In the genomic region with DNA sequence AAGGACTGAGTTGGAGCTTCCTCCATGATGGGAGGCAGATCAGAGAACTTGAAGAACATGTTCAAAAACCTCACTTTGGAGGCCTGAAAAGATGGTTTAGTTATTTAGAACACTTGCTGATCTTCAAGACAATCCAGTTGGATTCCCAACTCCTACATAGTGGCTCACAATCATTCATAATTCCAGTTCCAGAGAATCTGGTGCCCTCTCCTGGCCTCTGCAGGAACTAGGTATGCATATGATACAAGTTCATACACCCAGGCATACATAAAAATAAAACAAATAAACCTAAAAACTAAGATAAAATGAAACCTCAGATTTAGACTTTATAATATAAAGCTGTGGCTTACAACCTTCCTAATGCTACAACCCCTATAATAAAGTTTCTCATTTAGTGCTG, we compare ENCODE assay signal across 8 mouse cellular contexts. TPM values are rescaled to one million over a fixed set of nuclear protein-coding genes. Genes with fewer than 3 reads are reported as not detected.
DNase-seq lines count a peak whose midpoint lies in the region; ATAC-seq and TF ChIP-seq lines count a peak whose summit lies in the region.

No protein-coding gene starts in this region.

- no peak for ATAC-seq in intestine, postnatal 0 days
- ATAC-seq in intestine, embryonic 15.5 days, result no peak
- ATAC-seq in stomach, postnatal 0 days (ENCODE audit: low FRiP score, low TSS enrichment), result no peak

- TF ChIP-seq EP300 in stomach, postnatal 0 days (optimal IDR thresholded peaks at IDR 0.05), result no peak

- H3K9ac ChIP-seq in intestine, postnatal 0 days (ENCODE audit: low read depth, low read length), result no peak overlapping the region
- H3K9ac ChIP-seq in intestine, embryonic 15.5 days, result no peak overlapping the region
- no peak overlapping the region for H3K9ac ChIP-seq in stomach, postnatal 0 days (ENCODE audit: low read length)

- H3K4me1 ChIP-seq in intestine, postnatal 0 days (replicated peaks; ENCODE audit: control insufficient read depth, insufficient read depth, low read length), result no peaks in the 10 kb centered on the region
- no peaks in the 10 kb centered on the region for H3K4me1 ChIP-seq in intestine, embryonic 15.5 days (replicated peaks)
- H3K4me1 ChIP-seq in stomach, postnatal 0 days (replicated peaks; ENCODE audit: control insufficient read depth, insufficient read depth), result no peaks in the 10 kb centered on the region

- H3K4me2 ChIP-seq in intestine, postnatal 0 days (replicated peaks; ENCODE audit: low read depth), result no peak overlapping the region
- no peak overlapping the region for H3K4me2 ChIP-seq in intestine, embryonic 15.5 days (replicated peaks)
- H3K4me2 ChIP-seq in stomach, postnatal 0 days (replicated peaks; ENCODE audit: low read depth), result no peak overlapping the region

- no peaks in the 10 kb centered on the region for H3K36me3 ChIP-seq in intestine, postnatal 0 days (ENCODE audit: control insufficient read depth, insufficient read depth)
- H3K36me3 ChIP-seq in intestine, embryonic 15.5 days, result no peaks in the 10 kb centered on the region
- no peaks in the 10 kb centered on the region for H3K36me3 ChIP-seq in stomach, postnatal 0 days (ENCODE audit: control insufficient read depth, insufficient read depth, low read length)

- H3K27ac ChIP-seq in intestine, postnatal 0 days (ENCODE audit: low read depth, low read length), result no peak overlapping the region
- no peak overlapping the region for H3K27ac ChIP-seq in intestine, embryonic 15.5 days
- no peak overlapping the region for H3K27ac ChIP-seq in stomach, postnatal 0 days (replicated peaks)

- peaks cover 2% of the 10 kb centered on the region; the same call in 1 of the 2 replicates for H3K27me3 ChIP-seq in intestine, postnatal 0 days (replicated peaks; ENCODE audit: control insufficient read depth, insufficient read depth, low read length)
- no peaks in the 10 kb centered on the region for H3K27me3 ChIP-seq in intestine, embryonic 15.5 days (replicated peaks)
- H3K27me3 ChIP-seq in stomach, postnatal 0 days (ENCODE audit: control insufficient read depth, insufficient read depth, low read length), result no peaks in the 10 kb centered on the region

- peak; percentile 2 for DNase-seq in adrenal gland, adult 2 months
- no peak for DNase-seq in adrenal gland, postnatal 4 days (ENCODE audit: low spot score in 2 of 2)
- DNase-seq in testis, postnatal 10 days (ENCODE audit: low spot score), result peak; percentile 65
- no peak for DNase-seq in testis, postnatal 14 days (ENCODE audit: low spot score)
- peak; percentile 28 for DNase-seq in stomach, postnatal 0 days (ENCODE audit: low spot score)
- no peak for DNase-seq in spleen, postnatal 10 days (ENCODE audit: low spot score in 2 of 2)

- TF ChIP-seq CTCF in intestine, postnatal 0 days (IDR thresholded peaks at IDR 0.05; ENCODE audit: low read depth), result peak; percentile 65
- TF ChIP-seq CTCF in stomach, postnatal 0 days (IDR thresholded peaks at IDR 0.05; ENCODE audit: low read depth), result peak; percentile 69

- H3K4me3 ChIP-seq in intestine, postnatal 0 days (ENCODE audit: low read depth, low read length), result no peak overlapping the region
- H3K4me3 ChIP-seq in intestine, embryonic 15.5 days (replicated peaks), result no peak overlapping the region
- H3K4me3 ChIP-seq in stomach, postnatal 0 days (ENCODE audit: low read depth, low read length), result no peak overlapping the region

- no peaks in the 10 kb centered on the region for H3K9me3 ChIP-seq in intestine, postnatal 0 days (ENCODE audit: control insufficient read depth)
- H3K9me3 ChIP-seq in intestine, embryonic 15.5 days, result no peaks in the 10 kb centered on the region
- H3K9me3 ChIP-seq in stomach, postnatal 0 days (ENCODE audit: control insufficient read depth, low read length), result no peaks in the 10 kb centered on the region

RNA-seq across cellular contexts. Expression of gene Nkain2, which starts 4.8 kb away (rescaled TPM):
- total RNA-seq in adrenal gland, adult 2 months (2021), result under 1 TPM; 0.09 to 0.21 TPM
- 0.04 and 0.32 TPM in 2 replicates for polyA plus RNA-seq in adrenal gland, adult 2 months (2012; rRNA removed)
- 1 to 10 TPM in 1 of 2 experiments, under 1 TPM in 1; 0.39 to 1.5 TPM for total RNA-seq in adrenal gland, postnatal 4 days (2021)
- polyA plus RNA-seq in intestine, postnatal 0 days (2015; fragmentation: Nextera tagmentation; extraction: Ambion mirVana), result 0.50 and 1.0 TPM in 2 replicates
- polyA plus RNA-seq in intestine, embryonic 15.5 days (2015; fragmentation: Nextera tagmentation; extraction: Ambion mirVana), result 0.64 and 1.1 TPM in 2 replicates
- polyA plus RNA-seq in stomach, postnatal 0 days (2015; fragmentation: Nextera tagmentation; extraction: Ambion mirVana), result 0.58 and 0.87 TPM in 2 replicates

Comparison
In these comparisons a context has a peak if more than half of its experiments do, and no peak if none do; other contexts are left out.
1. DNase-seq: peak in adrenal gland, adult 2 months (single experiment), testis, postnatal 10 days (single experiment) and stomach, postnatal 0 days (single experiment); none in adrenal gland, postnatal 4 days (0 of 2), testis, postnatal 14 days (single experiment) and spleen, postnatal 10 days (0 of 2).